Mouse (Mus musculus) MEL (cell line): Measurements from ENCODE around the gene Mapkap1.

Experiments used
- EP300 ChIP-seq, 2 experiments: IDR thresholded peaks; 2 replicates each; pipeline ENCODE4 v1.6.1; 2011; ENCODE audit warnings: improper control_type of control experiment in 2 of 2, low read length in 2 of 2, low read depth in 1 of 2, mild to moderate bottlenecking in 1 of 2
- GABPA ChIP-seq: IDR thresholded peaks from 2 replicates; pipeline ENCODE4 v1.6.1; 2012; ENCODE audit warnings: low read depth, mild to moderate bottlenecking, inconsistent platforms, low read length, improper control_type of control experiment, moderate library complexity
- NRF1 ChIP-seq: IDR thresholded peaks from 2 replicates; pipeline ENCODE4 v1.6.1; 2014; ENCODE audit warnings: low read depth, mild to moderate bottlenecking, inconsistent platforms, low read length, improper control_type of control experiment, moderate library complexity; ENCODE audit not compliant: poor library complexity, insufficient read depth, severe bottlenecking
- USF1 ChIP-seq: IDR thresholded peaks from 2 replicates; pipeline ENCODE4 v1.6.1; 2014; ENCODE audit warnings: low read depth, mild to moderate bottlenecking, inconsistent platforms, low read length, improper control_type of control experiment, moderate library complexity
- ZMIZ1 ChIP-seq: IDR thresholded peaks from 2 replicates; pipeline ENCODE4 v1.6.1; 2012; ENCODE audit warnings: low read depth, mild to moderate bottlenecking, inconsistent platforms, low read length, improper control_type of control experiment, moderate library complexity

GRCm38 (mm10) chr2:34600734-34601133 is 194.2 kb downstream of the Mapkap1 start:
- no peak for TF ChIP-seq NRF1
- no peak for TF ChIP-seq EP300 (IDR thresholded peaks at IDR 0.05; ENCODE audit: low read depth in 1 of 2, low read length in 2 of 2)
- no peak for TF ChIP-seq GABPA
- no peak for TF ChIP-seq ZMIZ1
- no peak for TF ChIP-seq USF1
